Mouse (Mus musculus) ES-E14 (cell line): ENCODE data around the gene Birc5. TPM values are rescaled to one million over a fixed set of nuclear protein-coding genes. Genes with fewer than 3 reads are reported as not detected.

Source experiments
- DNase-seq: peaks from one replicate; pipeline ENCODE4 v3.0.0-alpha.2; 2013; ENCODE audit warnings: low read depth, low spot score
- H3K27ac ChIP-seq: 2 replicates; pipeline ENCODE4 v1.5.1; 2012; ENCODE audit warnings: low read depth, mild to moderate bottlenecking, low read length, moderate library complexity, mixed read lengths; ENCODE audit not compliant: poor library complexity, insufficient read depth, severe bottlenecking
- H3K36me3 ChIP-seq: 2 replicates; pipeline ENCODE4 v1.6.1; 2012; ENCODE audit warnings: mild to moderate bottlenecking, low read length, moderate library complexity, mixed read lengths; ENCODE audit not compliant: control insufficient read depth, poor library complexity, insufficient read depth, severe bottlenecking
- H3K4me1 ChIP-seq, 2 experiments: fragments of 150-350 bp in 1 of 2; sonication (generic) in 1 of 2; 2 replicates each; pipeline ENCODE4 v1.6.1; 2012; ENCODE audit warnings: low read length in 2 of 2, mild to moderate bottlenecking in 1 of 2, mixed read lengths in 1 of 2; ENCODE audit not compliant: control insufficient read depth in 2 of 2, insufficient read depth in 2 of 2, poor library complexity in 1 of 2
- H3K4me3 ChIP-seq, 2 experiments: fragments of 150-350 bp in 1 of 2; sonication (generic) in 1 of 2; 2 replicates each; pipeline ENCODE4 v1.5.1; 2012; ENCODE audit warnings: low read length in 2 of 2, low read depth in 1 of 2, mild to moderate bottlenecking in 1 of 2, mixed read lengths in 1 of 2; ENCODE audit not compliant: insufficient read depth in 1 of 2, poor library complexity in 1 of 2, severe bottlenecking in 1 of 2
- H3K9ac ChIP-seq: 2 replicates; pipeline ENCODE4 v1.6.1; 2012; ENCODE audit warnings: low read depth, mild to moderate bottlenecking, low read length, mixed read lengths; ENCODE audit not compliant: poor library complexity, insufficient read depth, severe bottlenecking
- H3K9me3 ChIP-seq: fragments of 150-350 bp; sonication (generic); 2 replicates; pipeline ENCODE4 v1.6.1; 2012; ENCODE audit warnings: low read depth, mild to moderate bottlenecking, low read length; ENCODE audit not compliant: control insufficient read depth, insufficient read depth
- CHD2 ChIP-seq: IDR thresholded peaks from 2 replicates; pipeline ENCODE4 v1.6.1; 2014; ENCODE audit warnings: mild to moderate bottlenecking, low read depth, low read length, inconsistent platforms
- HCFC1 ChIP-seq: IDR thresholded peaks from 2 replicates; pipeline ENCODE4 v1.6.1; 2012; ENCODE audit warnings: low read length, inconsistent platforms, borderline replicate concordance; ENCODE audit not compliant: insufficient read depth
- MAFK ChIP-seq: IDR thresholded peaks from 2 replicates; pipeline ENCODE4 v1.6.1; 2014; ENCODE audit warnings: mild to moderate bottlenecking, low read depth, low read length, inconsistent platforms; ENCODE audit not compliant: insufficient read depth
- ZC3H11A ChIP-seq: IDR thresholded peaks from 2 replicates; pipeline ENCODE4 v1.6.1; 2012; ENCODE audit warnings: low read depth, mild to moderate bottlenecking, inconsistent platforms, low read length, borderline replicate concordance
- ZNF384 ChIP-seq: IDR thresholded peaks from 2 replicates; pipeline ENCODE4 v1.6.1; 2012; ENCODE audit warnings: low read depth, low read length, inconsistent platforms
- in situ Hi-C, 2 experiments: fragments of 600-800 bp; cut with MboI; formaldehyde crosslinking; loops; one replicate each; pipeline ENCODE4 v1.15.1; 2025; ENCODE audit warnings: low sequenced_read_pairs in 2 of 2, inconsistent platforms in 1 of 2; ENCODE audit not compliant: unreplicated experiment in 2 of 2
- total RNA-seq: library from RNA; depleted of rRNA; stranded (reverse); fragments of 300-350 nt; gene quantifications from 2 replicates; pipeline ENCODE4 v1.2.3, GENCODE M21; 2012

Gene Birc5
- total RNA-seq, 1 experiment: 166 TPM

DNA sequence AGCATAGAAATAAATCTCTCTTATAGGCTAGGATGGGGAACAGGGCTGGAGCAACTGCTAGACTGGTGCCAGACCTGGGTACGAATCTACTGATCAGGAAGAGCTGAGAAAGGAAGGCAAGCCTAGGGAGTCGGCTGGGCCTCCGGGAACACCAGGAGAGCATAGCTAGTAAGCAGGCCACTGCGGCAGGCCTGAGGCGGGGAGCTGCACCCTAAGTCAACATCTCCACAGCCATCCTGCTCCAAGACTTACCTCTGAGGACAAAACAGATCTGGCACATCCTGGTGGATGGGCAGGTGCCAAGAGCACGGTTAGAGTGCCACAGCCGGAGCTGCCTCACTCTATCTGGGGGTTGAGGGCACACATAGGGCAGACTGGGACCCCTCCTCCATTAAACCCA, 28.9 kb upstream of the Birc5 start:
- no peak for DNase-seq
- in situ Hi-C loops: loop anchor here in 1 of 2 experiments (25.0 kb wide), 1 partner anchor 433 kb away; no protein-coding TSS in a partner anchor
- Histone ChIP-seq H3K9ac (no peak overlapping the region), H3K9me3 (no peaks in the 10 kb centered on the region), H3K4me3 (no peak overlapping the region), H3K27ac (peak overlapping the region; percentile 9; the same call in 1 of the 2 replicates), H3K4me1 (peaks cover 0 to 19% of the 10 kb centered on the region in 2 experiments; a peak in 3 of 4 replicates), H3K36me3 (peaks cover 52% of the 10 kb centered on the region)
- TF ChIP-seq ZC3H11A (no peak), CHD2 (no peak), HCFC1 (no peak)

DNA sequence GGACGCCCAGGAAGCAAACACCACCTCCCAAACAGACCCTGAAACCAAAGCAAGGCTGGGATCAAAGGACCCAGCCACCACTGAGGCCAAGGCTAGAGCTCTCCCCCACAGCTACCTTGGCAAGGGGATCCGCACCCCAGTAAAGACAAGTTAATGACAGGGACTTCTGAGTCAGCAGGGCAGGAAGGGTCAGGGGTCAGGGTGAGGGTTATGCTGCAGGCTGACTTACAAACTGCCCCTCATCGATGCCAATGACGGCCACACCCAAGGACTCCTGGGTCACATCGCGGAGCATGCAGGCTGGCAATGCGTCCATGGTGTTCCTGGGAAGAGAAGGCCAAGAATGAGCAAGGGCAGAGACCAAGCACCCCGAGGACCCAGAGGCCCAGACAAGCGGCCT, 27.2 kb upstream of the Birc5 start:
- Histone ChIP-seq H3K4me1 (peaks cover 0 to 17% of the 10 kb centered on the region in 2 experiments; a peak in 3 of 4 replicates), H3K36me3 (peaks cover 39% of the 10 kb centered on the region), H3K9ac (no peak overlapping the region), H3K27ac (no peak overlapping the region), H3K9me3 (no peaks in the 10 kb centered on the region), H3K4me3 (no peak overlapping the region)
- TF ChIP-seq ZNF384 (no peak), ZC3H11A (no peak), CHD2 (no peak)
- in situ Hi-C loops: loop anchor here in 1 of 2 experiments (25.0 kb wide), 1 partner anchor 435 kb away; no protein-coding TSS in a partner anchor
- no peak for DNase-seq

DNA sequence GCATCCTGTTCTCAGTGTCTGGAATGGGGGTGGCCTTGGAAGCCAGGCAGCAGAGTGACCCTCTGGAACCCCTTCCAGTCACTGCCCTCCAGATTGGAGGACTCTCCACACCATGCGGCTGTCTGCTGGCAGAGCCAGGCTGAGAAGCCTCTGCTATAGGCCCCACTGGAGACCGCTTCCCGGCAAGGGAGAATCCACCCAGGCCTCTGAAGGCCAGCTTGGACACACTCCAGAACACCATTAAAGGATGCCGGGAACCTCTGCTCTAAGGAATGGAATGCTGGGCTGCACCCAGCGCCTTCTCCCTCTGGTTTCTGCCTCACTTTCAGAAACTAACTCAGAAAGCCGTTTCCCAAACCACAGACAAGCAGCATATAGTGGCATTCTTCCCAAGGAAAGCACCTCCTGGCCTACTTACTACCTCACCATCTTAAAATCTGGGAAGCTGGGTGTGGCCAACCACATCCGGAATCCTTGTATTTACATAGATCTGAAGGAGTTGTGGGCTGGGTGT, 26.3 kb upstream of the Birc5 start:
- H3K9ac ChIP-seq: no peak overlapping the region; the same call in 1 of the 2 replicates
- TF ChIP-seq HCFC1 (no peak), MAFK (no peak), ZC3H11A (no peak), CHD2 (no peak), ZNF384 (no peak)

DNA sequence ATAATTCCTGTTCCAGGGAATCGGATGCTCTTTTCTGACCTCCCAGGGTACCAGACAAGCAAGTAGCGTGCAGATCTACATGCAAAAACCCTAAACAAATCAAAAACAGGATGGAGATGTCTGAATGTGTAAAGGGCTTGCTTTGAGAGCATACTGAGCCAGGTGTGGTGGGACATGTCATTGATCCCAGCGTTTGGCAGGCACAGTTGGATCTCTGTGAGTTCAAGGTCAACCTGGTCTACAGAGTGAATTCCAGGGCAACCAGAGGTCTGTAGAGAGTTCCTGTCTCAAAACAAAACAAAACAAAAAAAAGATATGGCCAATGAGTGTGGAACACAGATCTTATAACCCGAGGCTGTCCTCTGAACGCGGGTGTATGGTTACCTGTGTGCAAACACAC, 25.6 kb upstream of the Birc5 start:
- in situ Hi-C loops: loop anchor here in 1 of 2 experiments (25.0 kb wide), 1 partner anchor 436 kb away; no protein-coding TSS in a partner anchor
- H3K4me3 ChIP-seq: no peak overlapping the region
- DNase-seq: no peak
- H3K9me3 ChIP-seq: no peaks in the 10 kb centered on the region
- H3K27ac ChIP-seq: no peak overlapping the region
- H3K36me3 ChIP-seq: peaks cover 36% of the 10 kb centered on the region
- peaks cover 0 to 22% of the 10 kb centered on the region in 2 experiments; a peak in 3 of 4 replicates for H3K4me1 ChIP-seq
- no peak overlapping the region; the same call in 1 of the 2 replicates for H3K9ac ChIP-seq
- TF ChIP-seq ZNF384 (no peak), CHD2 (no peak), ZC3H11A (no peak), MAFK (no peak), HCFC1 (no peak)

More for the DNA sequence above, 26.3 kb upstream of the Birc5 start:
- Histone ChIP-seq H3K27ac (no peak overlapping the region), H3K9me3 (no peaks in the 10 kb centered on the region), H3K4me3 (no peak overlapping the region), H3K4me1 (peaks cover 0 to 22% of the 10 kb centered on the region in 2 experiments; a peak in 3 of 4 replicates), H3K36me3 (peaks cover 36% of the 10 kb centered on the region)
- no peak for DNase-seq
- in situ Hi-C loops: loop anchor here in 1 of 2 experiments (25.0 kb wide), 1 partner anchor 435 kb away; no protein-coding TSS in a partner anchor
